Mouse (Mus musculus) MEL (cell line): ENCODE data around the gene Sgsm1. TPM values are rescaled to one million over a fixed set of nuclear protein-coding genes. Genes with fewer than 3 reads are reported as not detected.

Experiments used
- DNase-seq: peaks from one replicate; pipeline ENCODE4 v3.0.0; 2011; ENCODE audit warnings: low read depth, low spot score
- H3K27ac ChIP-seq: 2 replicates; pipeline ENCODE4 v1.5.1; 2012; ENCODE audit warnings: low read depth, mild to moderate bottlenecking, control low read depth, low read length, moderate library complexity; ENCODE audit not compliant: control insufficient read depth
- H3K27me3 ChIP-seq, 2 experiments: fragments of 150-350 bp in 1 of 2; sonication (generic) in 1 of 2; 2 replicates each; pipeline ENCODE4 v1.6.1; 2012; ENCODE audit warnings: low read length in 2 of 2, mild to moderate bottlenecking in 2 of 2, improper control_type of control experiment in 1 of 2, moderate library complexity in 1 of 2; ENCODE audit not compliant: insufficient read depth in 2 of 2, control insufficient read depth in 1 of 2
- H3K36me3 ChIP-seq, 2 experiments: 2 replicates each; pipeline ENCODE4 v1.6.1; 2012 to 2014; ENCODE audit warnings: low read length in 2 of 2, improper control_type of control experiment in 1 of 2, inconsistent platforms in 1 of 2, mild to moderate bottlenecking in 1 of 2; ENCODE audit not compliant: insufficient read depth in 2 of 2, control insufficient read depth in 1 of 2
- H3K4me1 ChIP-seq, 2 experiments: fragments of 150-350 bp in 1 of 2; sonication (generic) in 1 of 2; 2 replicates each; pipeline ENCODE4 v1.6.1; 2012; ENCODE audit warnings: low read length in 2 of 2, improper control_type of control experiment in 1 of 2, mild to moderate bottlenecking in 1 of 2; ENCODE audit not compliant: insufficient read depth in 2 of 2, control insufficient read depth in 1 of 2
- H3K4me3 ChIP-seq, 2 experiments: fragments of 150-350 bp in 1 of 2; sonication (generic) in 1 of 2; 2 replicates each; pipeline ENCODE4 v1.5.1; 2012; ENCODE audit warnings: low read depth in 2 of 2, low read length in 2 of 2, mild to moderate bottlenecking in 2 of 2, moderate library complexity in 2 of 2, control low read depth in 1 of 2, improper control_type of control experiment in 1 of 2; ENCODE audit not compliant: control insufficient read depth in 1 of 2, insufficient read depth in 1 of 2
- H3K79me2 ChIP-seq: 2 replicates; pipeline ENCODE4 v1.6.1; 2012; ENCODE audit warnings: mild to moderate bottlenecking, low read length, moderate library complexity; ENCODE audit not compliant: control insufficient read depth, poor library complexity, insufficient read depth
- H3K9ac ChIP-seq: 2 replicates; pipeline ENCODE4 v1.6.1; 2012; ENCODE audit warnings: low read depth, mild to moderate bottlenecking, control low read depth, low read length, moderate library complexity; ENCODE audit not compliant: control insufficient read depth, poor library complexity, severe bottlenecking
- H3K9me3 ChIP-seq: fragments of 150-350 bp; sonication (generic); replicated peaks from 2 replicates; pipeline ENCODE4 v1.6.1; 2012; ENCODE audit warnings: mild to moderate bottlenecking, low read length, improper control_type of control experiment, moderate library complexity; ENCODE audit not compliant: insufficient read depth
- BHLHE40 ChIP-seq: IDR thresholded peaks from 2 replicates; pipeline ENCODE4 v1.6.1; 2012; ENCODE audit warnings: low read depth, mild to moderate bottlenecking, inconsistent platforms, low read length, improper control_type of control experiment, borderline replicate concordance
- CHD1 ChIP-seq: IDR thresholded peaks from 2 replicates; pipeline ENCODE4 v1.6.1; 2012; ENCODE audit warnings: low read depth, mild to moderate bottlenecking, inconsistent platforms, low read length, improper control_type of control experiment
- CTCF ChIP-seq, 3 experiments: IDR thresholded peaks in 2 of 3; conservative IDR thresholded peaks in 1 of 3; 2 replicates each; pipeline ENCODE4 v1.5.1; 2011 to 2012; ENCODE audit warnings: low read length in 3 of 3, low read depth in 2 of 3, mild to moderate bottlenecking in 2 of 3, improper control_type of control experiment in 1 of 3, inconsistent platforms in 1 of 3, mixed read lengths in 1 of 3, moderate library complexity in 1 of 3; ENCODE audit not compliant: control insufficient read depth in 1 of 3, insufficient read depth in 1 of 3, poor library complexity in 1 of 3, severe bottlenecking in 1 of 3
- E2F4 ChIP-seq: IDR thresholded peaks from 2 replicates; pipeline ENCODE4 v1.6.1; 2011; ENCODE audit warnings: low read depth, low read length, improper control_type of control experiment, borderline replicate concordance
- ELF1 ChIP-seq: IDR thresholded peaks from 2 replicates; pipeline ENCODE4 v1.6.1; 2014; ENCODE audit warnings: low read depth, mild to moderate bottlenecking, inconsistent platforms, low read length, improper control_type of control experiment, moderate library complexity
- GABPA ChIP-seq: IDR thresholded peaks from 2 replicates; pipeline ENCODE4 v1.6.1; 2012; ENCODE audit warnings: low read depth, mild to moderate bottlenecking, inconsistent platforms, low read length, improper control_type of control experiment, moderate library complexity
- GATA1 ChIP-seq: IDR thresholded peaks from 2 replicates; pipeline ENCODE4 v1.6.1; 2011; ENCODE audit warnings: low read depth, low read length, improper control_type of control experiment
- HCFC1 ChIP-seq: IDR thresholded peaks from 2 replicates; pipeline ENCODE4 v1.6.1; 2012; ENCODE audit warnings: low read depth, mild to moderate bottlenecking, inconsistent platforms, low read length, improper control_type of control experiment, moderate library complexity
- MAFK ChIP-seq: IDR thresholded peaks from 2 replicates; pipeline ENCODE4 v1.6.1; 2011; ENCODE audit warnings: low read depth, mild to moderate bottlenecking, low read length, improper control_type of control experiment, borderline replicate concordance
- MAZ ChIP-seq: IDR thresholded peaks from 2 replicates; pipeline ENCODE4 v1.6.1; 2012; ENCODE audit warnings: low read depth, mild to moderate bottlenecking, inconsistent platforms, low read length, improper control_type of control experiment
- MXI1 ChIP-seq: IDR thresholded peaks from 2 replicates; pipeline ENCODE4 v1.6.1; 2011; ENCODE audit warnings: mild to moderate bottlenecking, low read depth, low read length, improper control_type of control experiment
- MYB ChIP-seq: IDR thresholded peaks from 2 replicates; pipeline ENCODE4 v1.6.1; 2011; ENCODE audit warnings: mild to moderate bottlenecking, low read depth, low read length, improper control_type of control experiment
- NELFE ChIP-seq: IDR thresholded peaks from 2 replicates; pipeline ENCODE4 v1.6.1; 2011; ENCODE audit warnings: low read depth, low read length, improper control_type of control experiment
- POLR2A ChIP-seq, 2 experiments: IDR thresholded peaks; 2 replicates each; pipeline ENCODE4 v1.6.1; 2011 to 2012; ENCODE audit warnings: low read length in 2 of 2, mild to moderate bottlenecking in 2 of 2, control low read depth in 1 of 2, improper control_type of control experiment in 1 of 2, low read depth in 1 of 2, moderate library complexity in 1 of 2; ENCODE audit not compliant: control insufficient read depth in 1 of 2, insufficient read depth in 1 of 2, poor library complexity in 1 of 2
- POLR2AphosphoS5 ChIP-seq: IDR thresholded peaks from 2 replicates; pipeline ENCODE4 v1.6.1; 2012; ENCODE audit warnings: low read depth, borderline replicate concordance, mild to moderate bottlenecking, inconsistent platforms, low read length, moderate library complexity, mixed read lengths
- RCOR1 ChIP-seq: IDR thresholded peaks from 2 replicates; pipeline ENCODE4 v1.6.1; 2012; ENCODE audit warnings: low read depth, mild to moderate bottlenecking, inconsistent platforms, low read length, improper control_type of control experiment
- SIN3A ChIP-seq: IDR thresholded peaks from 2 replicates; pipeline ENCODE4 v1.6.1; 2012; ENCODE audit warnings: low read length, improper control_type of control experiment, inconsistent platforms
- SMC3 ChIP-seq: IDR thresholded peaks from 2 replicates; pipeline ENCODE4 v1.6.1; 2011; ENCODE audit warnings: low read depth, low read length, improper control_type of control experiment
- TAL1 ChIP-seq: IDR thresholded peaks from 2 replicates; pipeline ENCODE4 v1.6.1; 2012; ENCODE audit warnings: mild to moderate bottlenecking, inconsistent platforms, low read length, moderate library complexity, mixed read lengths
- TCF12 ChIP-seq: IDR thresholded peaks from 2 replicates; pipeline ENCODE4 v1.6.1; 2014; ENCODE audit warnings: low read depth, mild to moderate bottlenecking, inconsistent platforms, low read length, improper control_type of control experiment, moderate library complexity
- UBTF ChIP-seq: IDR thresholded peaks from 2 replicates; pipeline ENCODE4 v1.6.1; 2012; ENCODE audit warnings: low read depth, mild to moderate bottlenecking, inconsistent platforms, low read length, improper control_type of control experiment, moderate library complexity, borderline replicate concordance; ENCODE audit not compliant: insufficient read depth
- USF1 ChIP-seq: IDR thresholded peaks from 2 replicates; pipeline ENCODE4 v1.6.1; 2014; ENCODE audit warnings: low read depth, mild to moderate bottlenecking, inconsistent platforms, low read length, improper control_type of control experiment, moderate library complexity
- USF2 ChIP-seq, 2 experiments: IDR thresholded peaks; 2 replicates each; pipeline ENCODE4 v1.6.1; 2011 to 2012; ENCODE audit warnings: improper control_type of control experiment in 2 of 2, low read length in 2 of 2, borderline replicate concordance in 1 of 2, inconsistent platforms in 1 of 2, low read depth in 1 of 2, mild to moderate bottlenecking in 1 of 2; ENCODE audit not compliant: insufficient read depth in 1 of 2
- ZC3H11A ChIP-seq: IDR thresholded peaks from 2 replicates; pipeline ENCODE4 v1.6.1; 2012; ENCODE audit warnings: low read depth, mild to moderate bottlenecking, inconsistent platforms, low read length, improper control_type of control experiment
- ZMIZ1 ChIP-seq: IDR thresholded peaks from 2 replicates; pipeline ENCODE4 v1.6.1; 2012; ENCODE audit warnings: low read depth, mild to moderate bottlenecking, inconsistent platforms, low read length, improper control_type of control experiment, moderate library complexity
- ZNF384 ChIP-seq: IDR thresholded peaks from 2 replicates; pipeline ENCODE4 v1.6.1; 2012; ENCODE audit warnings: low read depth, mild to moderate bottlenecking, inconsistent platforms, low read length, improper control_type of control experiment
- polyA plus RNA-seq, 2 experiments: library from polyadenylated mRNA; stranded (reverse) in 1 of 2; unstranded in 1 of 2; fragments of >175 nt in 1 of 2; fragments of >200 nt in 1 of 2; gene quantifications; 2 replicates each; pipeline versions ENCODE4 v1.2.1 to v1.2.4; 2012; ENCODE audit warnings: low replicate concordance in 2 of 2, low read depth in 1 of 2; ENCODE audit not compliant: insufficient read length in 2 of 2, insufficient read depth in 1 of 2, missing spikeins in 1 of 2
- total RNA-seq: library from RNA; depleted of rRNA; stranded (reverse); fragments of 300-350 nt; gene quantifications from 2 replicates; pipeline ENCODE4 v1.2.3, GENCODE M21; 2012

Sgsm1 gene
- total and polyA plus RNA-seq, 3 experiments: not detected

- no peak for DNase-seq
- Histone ChIP-seq H3K4me1 (no peaks in the 10 kb centered on the region), H3K36me3 (no peaks in the 10 kb centered on the region), H3K4me3 (no peak overlapping the region), H3K79me2 (no peaks in the 10 kb centered on the region), H3K9ac (no peak overlapping the region), H3K9me3 (no peaks in the 10 kb centered on the region), H3K27ac (no peak overlapping the region), H3K27me3 (no peaks in the 10 kb centered on the region; a peak in 1 of 4 replicates)
- no peak for TF ChIP-seq MAZ
- TF ChIP-seq SMC3: no peak
- no peak for TF ChIP-seq CHD1
- no peak for TF ChIP-seq ELF1
- no peak for TF ChIP-seq USF1
- no peak for TF ChIP-seq BHLHE40
- TF ChIP-seq SIN3A: no peak
- TF ChIP-seq POLR2A (IDR thresholded peaks at IDR 0.05; ENCODE audit: control insufficient read depth in 1 of 2, insufficient read depth in 1 of 2, low read depth in 1 of 2, low read length in 2 of 2, poor library complexity in 1 of 2): no peak
- TF ChIP-seq NELFE: no peak
- no peak for TF ChIP-seq MXI1
- no peak for TF ChIP-seq UBTF
- TF ChIP-seq USF2 (IDR thresholded peaks at IDR 0.05; ENCODE audit: borderline replicate concordance in 1 of 2, insufficient read depth in 1 of 2, low read depth in 1 of 2, low read length in 2 of 2): no peak
- TF ChIP-seq CTCF (IDR thresholded peaks at IDR 0.05 in 2 of 3, conservative IDR thresholded peaks at IDR 0.05 in 1 of 3; ENCODE audit: control insufficient read depth in 1 of 3, insufficient read depth in 1 of 3, low read depth in 2 of 3, low read length in 3 of 3, poor library complexity in 1 of 3, severe bottlenecking in 1 of 3): no peak
- no peak for TF ChIP-seq TCF12
- no peak for TF ChIP-seq TAL1
- no peak for TF ChIP-seq ZC3H11A
- no peak for TF ChIP-seq HCFC1
- no peak for TF ChIP-seq POLR2AphosphoS5
- TF ChIP-seq E2F4: no peak
- TF ChIP-seq, all 39 proteins: peak for 0
Observed at GRCm38 (mm10) chr5:113215610-113216011, 95.0 kb downstream of the Sgsm1 start.

GRCm38 (mm10) chr5:113214455-113214854 is 96.1 kb downstream of the Sgsm1 start:
- no peak for TF ChIP-seq GABPA
- TF ChIP-seq CHD1: no peak
- no peak for TF ChIP-seq ZMIZ1
- no peak for TF ChIP-seq POLR2A (IDR thresholded peaks at IDR 0.05; ENCODE audit: control insufficient read depth in 1 of 2, insufficient read depth in 1 of 2, low read depth in 1 of 2, low read length in 2 of 2, poor library complexity in 1 of 2)
- TF ChIP-seq RCOR1: no peak
- TF ChIP-seq GATA1: no peak
- TF ChIP-seq ZNF384: no peak
- no peak for TF ChIP-seq SMC3
- TF ChIP-seq MAFK: no peak
- no peak for TF ChIP-seq CTCF (IDR thresholded peaks at IDR 0.05 in 2 of 3, conservative IDR thresholded peaks at IDR 0.05 in 1 of 3; ENCODE audit: control insufficient read depth in 1 of 3, insufficient read depth in 1 of 3, low read depth in 2 of 3, low read length in 3 of 3, poor library complexity in 1 of 3, severe bottlenecking in 1 of 3)
- TF ChIP-seq MYB: no peak
- TF ChIP-seq, all 39 proteins: peak for 0
- Histone ChIP-seq H3K4me1 (no peaks in the 10 kb centered on the region), H3K79me2 (no peaks in the 10 kb centered on the region), H3K27ac (no peak overlapping the region), H3K27me3 (no peaks in the 10 kb centered on the region; a peak in 1 of 4 replicates), H3K9ac (no peak overlapping the region), H3K4me3 (no peak overlapping the region), H3K9me3 (no peaks in the 10 kb centered on the region), H3K36me3 (no peaks in the 10 kb centered on the region)
- DNase-seq: no peak
